Mouse (Mus musculus): ENCODE data around the gene Jagn1. TPM values are rescaled to one million over a fixed set of nuclear protein-coding genes. Genes with fewer than 3 reads are reported as not detected.

Jagn1 gene
- total RNA-seq, 2 experiments from 2014 or later = 35.7 to 36.8 TPM

GRCm38 (mm10) chr6:113464040-113464439 is 21.7 kb downstream of the Jagn1 start:
- TF ChIP-seq CTCF (IDR thresholded peaks at IDR 0.05) = no peak
- intact Hi-C loops (cut with DNase I) = no loop called here
- no peak for DNase-seq (ENCODE audit: extremely low spot score in 1 of 2, low spot score in 2 of 2)
- Histone ChIP-seq H3K27ac (no peak overlapping the region), H3K4me3 (no peak overlapping the region)

- TF ChIP-seq CTCF (IDR thresholded peaks at IDR 0.05) = no peak
- Histone ChIP-seq H3K4me3 (no peak overlapping the region), H3K27ac (no peak overlapping the region)
- no peak for DNase-seq (ENCODE audit: extremely low spot score in 1 of 2, low spot score in 2 of 2)
- intact Hi-C loops (cut with DNase I) = no loop called here
These were observed 23.2 kb downstream of the Jagn1 start for GRCm38 (mm10) chr6:113465602-113466001.

- Histone ChIP-seq H3K27ac (no peak overlapping the region), H3K4me3 (no peak overlapping the region)
- TF ChIP-seq CTCF (IDR thresholded peaks at IDR 0.05) = no peak
- no peak for DNase-seq (ENCODE audit: extremely low spot score in 1 of 2, low spot score in 2 of 2)
- intact Hi-C loops (cut with DNase I) = no loop called here
These were observed 26.1 kb downstream of the Jagn1 start for GRCm38 (mm10) chr6:113468512-113468911.

GRCm38 (mm10) chr6:113469021-113469420 is 26.7 kb downstream of the Jagn1 start:
- intact Hi-C loops (cut with DNase I) = no loop called here
- H3K4me3 ChIP-seq = peak overlapping the region; percentile 44
- TF ChIP-seq CTCF (IDR thresholded peaks at IDR 0.05) = peak; percentile 56
- 0 out of 2 replicates have a peak overlapping the region, but pooled peaks have one; percentile 5 for H3K27ac ChIP-seq
- peak; percentile 49 to 55 for DNase-seq (ENCODE audit: extremely low spot score in 1 of 2, low spot score in 2 of 2)

GRCm38 (mm10) chr6:113469432-113469831 is 27.1 kb downstream of the Jagn1 start:
- peak; percentile 46 for TF ChIP-seq CTCF (IDR thresholded peaks at IDR 0.05)
- 0 out of 2 replicates have a peak overlapping the region, but pooled peaks have one; percentile 5 for H3K27ac ChIP-seq
- peak; percentile 67 to 79 for DNase-seq (ENCODE audit: extremely low spot score in 1 of 2, low spot score in 2 of 2)
- intact Hi-C loops (cut with DNase I) = no loop called here
- peak overlapping the region; percentile 44 for H3K4me3 ChIP-seq

- Histone ChIP-seq H3K4me3 (peak within 1 kb of the TSS; percentile 25), H3K27ac (peak within 1 kb of the TSS; percentile 36; the same call in 1 of the 2 replicates)
- no peak for TF ChIP-seq CTCF (IDR thresholded peaks at IDR 0.05)
- DNase-seq (ENCODE audit: extremely low spot score in 1 of 2, low spot score in 2 of 2) = no peak
- intact Hi-C loops (cut with DNase I) = no loop called here
These were observed 29.0 kb downstream of the Jagn1 start, which contains the start of gene Il17rc for GRCm38 (mm10) chr6:113471297-113471936. Il17rc (plus strand) TSS chr6:113471427.

GRCm38 (mm10) chr6:113472061-113472460 is 29.7 kb downstream of the Jagn1 start:
- intact Hi-C loops (cut with DNase I) = no loop called here
- no peak for TF ChIP-seq CTCF (IDR thresholded peaks at IDR 0.05)
- DNase-seq (ENCODE audit: extremely low spot score in 1 of 2, low spot score in 2 of 2) = no peak

GRCm38 (mm10) chr6:113473246-113473645 is 30.9 kb downstream of the Jagn1 start:
- H3K27ac ChIP-seq = no peak overlapping the region
- intact Hi-C loops (cut with DNase I) = no loop called here
- DNase-seq (ENCODE audit: extremely low spot score in 1 of 2, low spot score in 2 of 2) = no peak
- no peak overlapping the region for H3K4me3 ChIP-seq
- no peak for TF ChIP-seq CTCF (IDR thresholded peaks at IDR 0.05)

More at GRCm38 (mm10) chr6:113472061-113472460, 29.7 kb downstream of the Jagn1 start:
- Histone ChIP-seq H3K4me3 (no peak overlapping the region), H3K27ac (0 out of 2 replicates have a peak overlapping the region, but pooled peaks have one; percentile 36)

- intact Hi-C loops (cut with DNase I) = no loop called here
- no peak for DNase-seq (ENCODE audit: extremely low spot score in 1 of 2, low spot score in 2 of 2)
- H3K27ac ChIP-seq = no peak overlapping the region
- no peak for TF ChIP-seq CTCF (IDR thresholded peaks at IDR 0.05)
- no peak overlapping the region for H3K4me3 ChIP-seq
These were observed 31.3 kb downstream of the Jagn1 start for GRCm38 (mm10) chr6:113473715-113474114.

GRCm38 (mm10) chr6:113477353-113477752 is 35.0 kb downstream of the Jagn1 start:
- no peak overlapping the region for H3K4me3 ChIP-seq
- intact Hi-C loops (cut with DNase I) = no loop called here
- no peak for DNase-seq (ENCODE audit: extremely low spot score in 1 of 2, low spot score in 2 of 2)
- TF ChIP-seq CTCF (IDR thresholded peaks at IDR 0.05) = no peak
- no peak overlapping the region for H3K27ac ChIP-seq

- intact Hi-C loops (cut with DNase I) = no loop called here
- no peak for DNase-seq (ENCODE audit: extremely low spot score in 1 of 2, low spot score in 2 of 2)
- TF ChIP-seq CTCF (IDR thresholded peaks at IDR 0.05) = no peak
- Histone ChIP-seq H3K4me3 (no peak overlapping the region), H3K27ac (no peak overlapping the region)
These were observed 36.5 kb downstream of the Jagn1 start for GRCm38 (mm10) chr6:113478906-113479305.

GRCm38 (mm10) chr6:113480555-113481373 is 38.4 kb downstream of the Jagn1 start:
- H3K4me3 ChIP-seq = no peak overlapping the region
- no peak for TF ChIP-seq CTCF (IDR thresholded peaks at IDR 0.05)
- no peak overlapping the region for H3K27ac ChIP-seq
- DNase-seq (ENCODE audit: extremely low spot score in 1 of 2, low spot score in 2 of 2) = no peak
- intact Hi-C loops (cut with DNase I) = no loop called here

All from left cerebral cortex, adult 2 months (tissue).